Mouse (Mus musculus) embryonic stem cell, embryonic (primary cell): Measurements from ENCODE around the gene Etv6.

ENCODE experiments used
- CTCF ChIA-PET, 4 experiments: fragments of 300-600 bp in 2 of 4; fragments of 350-600 bp in 2 of 4; sonication (Branson Sonifier 250); formaldehyde crosslinking; loops; one replicate each; lab custom pipeline; 2022; ENCODE audit warnings: inconsistent platforms in 2 of 4; lab: Charles Lee
- POLR2A ChIA-PET, 4 experiments: fragments of 300-600 bp in 2 of 4; fragments of 350-600 bp in 2 of 4; sonication (Branson Sonifier 250); formaldehyde crosslinking; loops; one replicate each; lab custom pipeline; 2022; ENCODE audit warnings: antibody characterized with exemption in 4 of 4, inconsistent platforms in 1 of 4; lab: Charles Lee

The Etv6 gene

GRCm38 (mm10) chr6:134083428-134083827 lies 47.9 kb downstream of the Etv6 start:
- CTCF ChIA-PET = no interaction called here
- POLR2A ChIA-PET = interaction anchor here in 1 of 4 experiments (1.5 kb wide), 1 partner anchor 38 kb away, joined by 4 read pairs; no protein-coding TSS in a partner anchor

- ChIA-PET POLR2A (interaction anchor here in 3 of 4 experiments (0.6 to 1.1 kb wide), 7 partner anchors 13 to 363 kb away, joined by 3 to 5 read pairs (median 3); no protein-coding TSS in a partner anchor), CTCF (no interaction called here)
Observed at GRCm38 (mm10) chr6:134086351-134086750, 50.9 kb downstream of the Etv6 start.

DNA sequence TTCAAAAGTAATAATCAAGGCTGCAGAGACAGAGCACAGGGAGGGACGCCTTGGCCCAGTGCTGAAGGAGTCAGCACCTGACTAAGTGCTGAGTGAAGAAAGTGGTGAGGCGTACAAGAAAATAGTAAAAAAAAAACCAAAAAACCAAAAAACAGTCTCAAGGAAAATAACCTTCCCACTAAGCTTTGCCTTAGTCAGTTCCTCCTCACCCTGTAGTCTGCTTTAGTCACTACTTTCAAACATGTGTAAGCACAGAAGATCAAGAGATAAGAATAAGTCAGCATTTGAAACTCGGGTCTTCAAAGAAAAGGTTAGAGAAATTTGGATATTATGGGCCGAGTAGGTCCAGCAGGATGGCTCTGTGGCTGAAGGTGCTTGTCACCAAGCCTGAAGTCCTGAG lies 52.2 kb downstream of the Etv6 start:
- POLR2A ChIA-PET = interaction anchor here in 1 of 4 experiments (0.6 to 1.3 kb wide), 4 partner anchors 29 to 691 kb away, joined by 3 to 4 read pairs (median 3); no protein-coding TSS in a partner anchor
- CTCF ChIA-PET = no interaction called here

GRCm38 (mm10) chr6:134089671-134090377 lies 54.3 kb downstream of the Etv6 start:
- ChIA-PET CTCF (interaction anchor here in 1 of 4 experiments (0.6 kb wide), 1 partner anchor 19 kb away, joined by 4 read pairs; no protein-coding TSS in a partner anchor), POLR2A (interaction anchor here in 1 of 4 experiments (0.7 to 1.3 kb wide), 3 partner anchors 13 to 91 kb away, joined by 3 read pairs; no protein-coding TSS in a partner anchor)

DNA sequence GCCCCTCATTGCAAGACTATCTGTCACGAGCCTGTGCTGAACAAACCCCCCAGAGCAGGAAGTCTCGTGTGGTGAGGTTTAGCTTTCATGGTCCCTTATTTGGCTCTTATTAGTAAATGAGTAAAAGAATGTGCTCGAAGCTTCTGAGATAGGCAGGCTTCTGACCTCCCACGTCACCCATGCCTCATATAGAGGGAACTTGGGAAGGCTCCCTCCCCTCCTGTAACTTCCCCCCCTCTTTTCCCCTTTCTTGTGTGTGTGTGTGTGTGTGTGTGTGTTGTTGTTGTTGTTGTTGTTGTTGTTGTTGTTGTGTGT lies 54.8 kb downstream of the Etv6 start:
- CTCF ChIA-PET = no interaction called here
- POLR2A ChIA-PET = interaction anchor here in 1 of 4 experiments (0.7 kb wide), 1 partner anchor 13 kb away, joined by 3 read pairs; no protein-coding TSS in a partner anchor

DNA sequence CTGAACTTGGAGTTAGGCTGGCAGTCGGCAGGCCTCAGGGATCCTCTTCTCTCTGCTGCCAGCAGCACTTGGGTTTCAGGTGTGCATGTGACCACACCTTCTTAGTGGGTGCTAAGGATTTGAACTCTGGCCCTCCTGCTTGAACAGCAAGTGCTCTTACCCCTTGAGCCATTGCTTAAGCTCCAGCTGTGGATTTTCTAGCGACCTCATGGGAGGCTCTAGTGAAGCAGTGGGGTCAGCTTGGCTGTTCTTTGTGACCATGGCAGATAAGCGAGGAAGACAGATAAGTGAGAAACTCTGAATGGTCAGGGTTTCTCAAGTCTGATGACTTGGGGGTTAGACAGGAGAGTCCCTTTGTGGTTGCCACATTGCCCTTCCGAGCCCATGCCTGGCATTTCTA lies 55.4 kb downstream of the Etv6 start:
- ChIA-PET CTCF (no interaction called here), POLR2A (no interaction called here)

- POLR2A ChIA-PET = no interaction called here
- CTCF ChIA-PET = no interaction called here
Observed at GRCm38 (mm10) chr6:134091398-134091801, 55.9 kb downstream of the Etv6 start.

GRCm38 (mm10) chr6:134094066-134094465 lies 58.6 kb downstream of the Etv6 start:
- ChIA-PET POLR2A (interaction anchor here in 1 of 4 experiments (1.6 kb wide), 1 partner anchor 10 kb away, joined by 4 read pairs; no protein-coding TSS in a partner anchor), CTCF (no interaction called here)

GRCm38 (mm10) chr6:134094620-134095019 lies 59.1 kb downstream of the Etv6 start:
- POLR2A ChIA-PET = interaction anchor here in 1 of 4 experiments (1.6 kb wide), 1 partner anchor 9 kb away, joined by 4 read pairs; no protein-coding TSS in a partner anchor
- CTCF ChIA-PET = no interaction called here

DNA sequence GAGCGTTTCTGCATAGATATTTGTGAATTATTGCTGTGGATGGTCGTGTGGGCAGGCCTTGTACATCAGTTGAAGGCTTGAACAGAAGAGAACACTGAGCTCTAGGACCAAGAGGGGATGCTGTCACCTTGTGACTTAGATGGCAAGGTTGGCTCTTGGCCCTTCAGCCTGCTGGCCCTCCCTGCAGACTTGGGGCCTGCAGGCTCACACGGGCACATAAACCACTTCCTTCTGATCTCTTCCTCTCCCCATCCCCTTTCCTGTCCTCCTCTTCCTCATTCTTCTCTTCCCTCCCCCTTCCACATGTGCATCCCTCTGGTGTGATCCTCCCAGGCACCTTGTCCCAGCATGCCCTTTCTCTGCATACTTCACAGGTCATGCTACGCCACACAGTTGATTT lies 60.1 kb downstream of the Etv6 start:
- CTCF ChIA-PET = interaction anchor here in 1 of 4 experiments (0.6 kb wide), 1 partner anchor 101 kb away, joined by 4 read pairs; no protein-coding TSS in a partner anchor
- POLR2A ChIA-PET = interaction anchor here in 1 of 4 experiments (1.6 kb wide), 1 partner anchor 8 kb away, joined by 4 read pairs; no protein-coding TSS in a partner anchor

- CTCF ChIA-PET = no interaction called here
- POLR2A ChIA-PET = interaction anchor here in 1 of 4 experiments (0.5 kb wide), 1 partner anchor 44 kb away, joined by 3 read pairs; no protein-coding TSS in a partner anchor
Observed at GRCm38 (mm10) chr6:134099976-134100743, 64.7 kb downstream of the Etv6 start.

- POLR2A ChIA-PET = interaction anchor here in 1 of 4 experiments (1.3 kb wide), 1 partner anchor 30 kb away, joined by 3 read pairs; no protein-coding TSS in a partner anchor
- CTCF ChIA-PET = no interaction called here
Observed at GRCm38 (mm10) chr6:134102396-134102795, 66.9 kb downstream of the Etv6 start.

DNA sequence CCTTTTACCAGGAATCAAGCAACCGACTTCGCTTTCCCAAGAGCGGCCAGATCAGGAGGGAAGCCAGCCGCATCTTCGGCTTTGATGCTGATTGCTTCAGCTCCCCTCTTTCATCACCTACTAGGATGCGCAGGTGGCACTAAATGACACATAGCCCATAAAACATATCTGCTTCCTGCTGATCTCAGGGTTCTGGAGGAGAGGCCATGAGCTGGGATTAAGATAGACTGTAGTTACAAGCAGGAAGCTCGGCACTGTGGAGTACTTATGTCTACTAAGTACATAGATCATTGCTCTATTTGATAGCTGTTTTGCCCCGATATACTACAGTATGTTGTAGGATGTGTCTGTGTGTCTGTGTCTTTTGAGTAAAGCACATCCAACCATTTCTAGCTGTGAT lies 68.0 kb downstream of the Etv6 start:
- CTCF ChIA-PET = no interaction called here
- POLR2A ChIA-PET = interaction anchor here in 1 of 4 experiments (0.6 to 1.8 kb wide), 5 partner anchors 9 to 53 kb away, joined by 3 to 4 read pairs (median 3); no protein-coding TSS in a partner anchor

- ChIA-PET CTCF (no interaction called here), POLR2A (interaction anchor here in 1 of 4 experiments (0.9 kb wide), 1 partner anchor 71 kb away, joined by 8 read pairs; the partner anchor contains the start of gene Etv6)
Observed at GRCm38 (mm10) chr6:134105514-134106201, 70.2 kb downstream of the Etv6 start.

- ChIA-PET POLR2A (interaction anchor here in 1 of 4 experiments (1.2 kb wide), 1 partner anchor 9 kb away, joined by 3 read pairs; no protein-coding TSS in a partner anchor), CTCF (no interaction called here)
Observed at GRCm38 (mm10) chr6:134107696-134108095, 72.2 kb downstream of the Etv6 start.

GRCm38 (mm10) chr6:134109675-134110074 lies 74.2 kb downstream of the Etv6 start:
- CTCF ChIA-PET = no interaction called here
- POLR2A ChIA-PET = no interaction called here

DNA sequence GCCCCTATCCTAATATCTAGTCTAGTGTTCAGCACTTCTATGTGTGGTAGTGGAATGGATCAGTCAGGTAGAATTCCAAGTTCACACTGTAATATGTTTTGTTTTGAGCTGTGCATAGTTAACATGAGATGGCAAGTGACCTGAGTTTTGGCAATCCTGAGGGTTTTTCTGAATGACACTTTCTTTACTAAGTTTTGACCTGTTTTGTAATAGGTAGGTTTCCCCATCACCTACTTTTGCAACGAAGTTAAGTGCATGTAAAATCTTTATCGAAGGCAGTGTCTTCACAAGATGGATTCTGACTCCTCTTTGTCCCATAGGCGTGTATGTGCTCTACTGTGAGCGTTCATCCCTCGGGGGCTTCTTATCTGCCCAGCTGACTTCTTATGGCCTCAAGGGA lies 74.7 kb downstream of the Etv6 start:
- CTCF ChIA-PET = no interaction called here

GRCm38 (mm10) chr6:134111599-134111998 lies 76.1 kb downstream of the Etv6 start:
- POLR2A ChIA-PET = interaction anchor here in 1 of 4 experiments (0.6 to 1.7 kb wide), 4 partner anchors 10 to 77 kb away, joined by 3 to 4 read pairs (median 4); partner anchors contain the start of gene Etv6
- CTCF ChIA-PET = no interaction called here

More for the DNA sequence above, 74.7 kb downstream of the Etv6 start:
- POLR2A ChIA-PET = interaction anchor here in 1 of 4 experiments (1.4 kb wide), 1 partner anchor 76 kb away, joined by 4 read pairs; the partner anchor contains the start of gene Etv6
